Mouse (Mus musculus): Measurements from ENCODE around the gene Psmd2. TPM values are rescaled to one million over a fixed set of nuclear protein-coding genes. Genes with fewer than 3 reads are reported as not detected.

The Psmd2 gene
- polyA plus RNA-seq, 1 experiment from 2014 or later = 424 TPM

MicroRNAs encoded within 50 kb of the gene (microRNA counts, 519-probe panel; counts per million panel counts)
- microRNA mmu-miR-1224 = 4,741 counts per million, percentile 41 among the panel's probes with 10 or more counts

Small RNA genes lying within 50 kb of the gene (microRNA-seq; reads per million reads assigned to microRNA genes)
- 0.93 reads per million for gene Mir1224

Other genes with a start within 250 kb of the Psmd2 start
- 85.1 and 92.7 TPM in 2 replicates for gene Abcc5, start 225.3 kb upstream of the Psmd2 start, polyA plus RNA-seq (2016; fragmentation: Nextera tagmentation; extraction: Ambion mirVana)
- 140 and 144 TPM in 2 replicates for gene Eif2b5, start 152.8 kb upstream of the Psmd2 start, polyA plus RNA-seq (2016; fragmentation: Nextera tagmentation; extraction: Ambion mirVana)
- gene Dvl3, start 134.7 kb upstream of the Psmd2 start, polyA plus RNA-seq (2016; fragmentation: Nextera tagmentation; extraction: Ambion mirVana) = 27.8 and 35.3 TPM in 2 replicates
- gene Ap2m1, start 116.2 kb upstream of the Psmd2 start, polyA plus RNA-seq (2016; fragmentation: Nextera tagmentation; extraction: Ambion mirVana) = 616 and 634 TPM in 2 replicates
- 68.9 and 69.8 TPM in 2 replicates for gene Abcf3, start 103.1 kb upstream of the Psmd2 start, polyA plus RNA-seq (2016; fragmentation: Nextera tagmentation; extraction: Ambion mirVana)
- 0.93 and 1.2 TPM in 2 replicates for gene Vwa5b2, start 62.2 kb upstream of the Psmd2 start, polyA plus RNA-seq (2016; fragmentation: Nextera tagmentation; extraction: Ambion mirVana)
- 32.7 and 36.6 TPM in 2 replicates for gene Eef1akmt4, start 40.1 kb upstream of the Psmd2 start, polyA plus RNA-seq (2016; fragmentation: Nextera tagmentation; extraction: Ambion mirVana)
- not detected in 2 replicates for gene Gm49333, start 40.0 kb upstream of the Psmd2 start, polyA plus RNA-seq (2016; fragmentation: Nextera tagmentation; extraction: Ambion mirVana)
- gene Alg3, start 39.9 kb upstream of the Psmd2 start, polyA plus RNA-seq (2016; fragmentation: Nextera tagmentation; extraction: Ambion mirVana) = 35.5 and 42.5 TPM in 2 replicates
- gene Camk2n2, start 30.4 kb upstream of the Psmd2 start, polyA plus RNA-seq (2016; fragmentation: Nextera tagmentation; extraction: Ambion mirVana) = 1.1 and 1.2 TPM in 2 replicates
- 5.9 TPM in 2 replicates for gene Ece2, start 21.8 kb upstream of the Psmd2 start, polyA plus RNA-seq (2016; fragmentation: Nextera tagmentation; extraction: Ambion mirVana)
- 204 and 218 TPM in 2 replicates for gene Eif4g1, start 16.7 kb downstream of the Psmd2 start, polyA plus RNA-seq (2016; fragmentation: Nextera tagmentation; extraction: Ambion mirVana)
- gene Fam131a, start 41.6 kb downstream of the Psmd2 start, polyA plus RNA-seq (2016; fragmentation: Nextera tagmentation; extraction: Ambion mirVana) = 5.3 and 7.4 TPM in 2 replicates
- 114 and 118 TPM in 2 replicates for gene Polr2h, start 66.0 kb downstream of the Psmd2 start, polyA plus RNA-seq (2016; fragmentation: Nextera tagmentation; extraction: Ambion mirVana)
- gene Clcn2, start 66.1 kb downstream of the Psmd2 start, polyA plus RNA-seq (2016; fragmentation: Nextera tagmentation; extraction: Ambion mirVana) = 31.1 and 31.9 TPM in 2 replicates
- 5.0 and 5.1 TPM in 2 replicates for gene Chrd, start 81.5 kb downstream of the Psmd2 start, polyA plus RNA-seq (2016; fragmentation: Nextera tagmentation; extraction: Ambion mirVana)
- 0.48 and 0.56 TPM in 2 replicates for gene Thpo, start 82.9 kb downstream of the Psmd2 start, polyA plus RNA-seq (2016; fragmentation: Nextera tagmentation; extraction: Ambion mirVana)